Mouse (Mus musculus) forebrain, embryonic 11.5 days (tissue): ENCODE results near the gene Cacna2d1. TPM values are rescaled to one million over a fixed set of nuclear protein-coding genes. Genes with fewer than 3 reads are reported as not detected.

ENCODE experiments used
- ATAC-seq: fragments of 200-750 bp; cut with Nextera tagmentation; replicated peaks from 2 replicates; pipeline ENCODE4 v1.8.0; 2017; ENCODE audit warnings: moderate TSS enrichment; ENCODE audit not compliant: low FRiP score
- DNase-seq: peaks from one replicate; pipeline ENCODE4 v3.0.0-alpha.2; 2017; ENCODE audit warnings: low spot score
- H3K27ac ChIP-seq: fragments of 300-500 bp; sonication (generic); 2 replicates; pipeline ENCODE4 v1.5.1; 2014; ENCODE audit warnings: low read depth, low read length
- H3K27me3 ChIP-seq: fragments of 300-500 bp; sonication (generic); 2 replicates; pipeline ENCODE4 v1.6.1; 2014; ENCODE audit warnings: mild to moderate bottlenecking, low read length, mixed read lengths; ENCODE audit not compliant: control insufficient read depth, insufficient read depth
- H3K36me3 ChIP-seq: fragments of 300-500 bp; sonication (generic); 2 replicates; pipeline ENCODE4 v1.6.1; 2014; ENCODE audit warnings: mild to moderate bottlenecking, low read length, moderate library complexity, mixed read lengths; ENCODE audit not compliant: control insufficient read depth, insufficient read depth
- H3K4me1 ChIP-seq: fragments of 300-500 bp; sonication (generic); replicated peaks from 2 replicates; pipeline ENCODE4 v1.6.1; 2014; ENCODE audit warnings: low read length, mixed read lengths; ENCODE audit not compliant: control insufficient read depth, insufficient read depth
- H3K4me2 ChIP-seq: fragments of 300-500 bp; sonication (generic); 2 replicates; pipeline ENCODE4 v1.6.1; 2014; ENCODE audit warnings: low read depth, mild to moderate bottlenecking, low read length, moderate library complexity, mixed read lengths; ENCODE audit not compliant: severe bottlenecking
- H3K4me3 ChIP-seq: fragments of 300-500 bp; sonication (generic); 2 replicates; pipeline ENCODE4 v1.5.1; 2014; ENCODE audit warnings: low read depth, low read length
- H3K9ac ChIP-seq: fragments of 300-500 bp; sonication (generic); 2 replicates; pipeline ENCODE4 v1.6.1; 2014; ENCODE audit warnings: low read length
- H3K9me3 ChIP-seq: fragments of 300-500 bp; sonication (generic); 2 replicates; pipeline ENCODE4 v1.6.1; 2016; ENCODE audit warnings: low read length, mixed read lengths; ENCODE audit not compliant: control insufficient read depth
- WGBS: fragments of 180-500 bp; shearing (Covaris S2); extraction: QIAGEN DNeasy Blood & Tissue Kit; methylation state at CpG from one replicate; pipeline ENCODE4 v1.1.7; 2014; 5-methylcytosine and 5-hydroxymethylcytosine counted together
- polyA plus RNA-seq: library from polyadenylated mRNA; unstranded; fragments of >200 nt; fragmentation: Nextera tagmentation; extraction: Ambion mirVana; gene quantifications from 2 replicates; pipeline ENCODE4 v1.2.1, GENCODE M21; 2014

The Cacna2d1 gene
- 19.8 and 21.9 TPM in 2 replicates for polyA plus RNA-seq

DNA sequence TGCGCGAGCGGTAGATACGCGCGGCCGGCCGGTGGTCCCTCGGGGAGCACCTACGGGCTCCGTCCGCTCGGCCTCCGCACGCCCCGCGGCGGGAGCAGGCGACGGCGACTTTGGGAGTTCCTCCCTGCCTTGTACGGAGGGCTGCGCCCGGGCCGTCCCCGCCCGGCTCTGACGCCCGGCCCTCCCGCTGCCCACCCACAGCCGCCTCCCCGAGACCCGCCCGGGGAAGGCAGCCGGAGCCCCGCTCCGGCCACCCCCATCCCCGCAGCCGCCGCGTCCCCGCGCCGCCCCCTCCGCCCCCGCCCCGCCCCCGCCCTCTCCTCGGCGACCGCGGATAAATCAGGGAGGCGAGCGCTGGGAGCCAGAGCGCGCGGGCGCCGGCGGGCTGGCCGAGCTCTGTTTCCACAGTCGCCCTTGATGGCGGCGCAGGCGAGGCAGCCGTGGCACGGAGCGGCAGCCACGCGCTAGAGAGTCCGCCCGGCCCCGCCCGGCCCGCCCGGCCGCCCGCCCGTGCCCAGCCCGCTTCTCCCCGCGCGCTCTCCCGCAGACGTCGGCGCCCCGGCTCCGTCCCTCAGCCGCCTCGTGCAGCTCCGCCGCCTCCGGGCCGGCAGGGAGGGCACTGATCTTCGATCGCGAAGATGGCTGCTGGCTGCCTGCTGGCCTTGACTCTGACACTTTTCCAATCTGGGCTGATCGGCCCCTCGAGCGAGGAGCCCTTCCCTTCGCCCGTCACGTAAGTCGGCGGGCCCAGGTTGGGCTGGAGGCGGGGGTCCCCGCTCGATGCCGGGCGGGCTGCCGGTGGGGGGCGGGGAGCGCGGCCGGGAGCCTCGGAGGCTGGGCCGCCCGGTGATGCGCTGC, at the start of gene Cacna2d1:
Cacna2d1 (plus strand) TSS at position 316 of the 858 bp plus-strand sequence.
- peak; percentile 84 for DNase-seq
- H3K9ac ChIP-seq, result peak within 1 kb of the TSS; percentile 84
- H3K27ac ChIP-seq, result peak within 1 kb of the TSS; percentile 72
- H3K4me2 ChIP-seq, result peak within 1 kb of the TSS; percentile 87
- no peaks in the 10 kb centered on the region for H3K9me3 ChIP-seq
- H3K36me3 ChIP-seq, result no peaks in the 10 kb centered on the region
- under 1% methylated on average over 71 of the region's 120 CpGs for WGBS
- peak; percentile 87 for ATAC-seq
- peaks cover 23% of the 10 kb centered on the region for H3K27me3 ChIP-seq
- H3K4me1 ChIP-seq, result peaks cover 10% of the 10 kb centered on the region; the same call in 1 of the 2 replicates
- peak within 1 kb of the TSS; percentile 52 for H3K4me3 ChIP-seq

GRCm38 (mm10) chr5:15895098-15895497, 39.4 kb upstream of the Cacna2d1 start:
- no peak for DNase-seq
- no peak for ATAC-seq
- no peaks in the 10 kb centered on the region for H3K36me3 ChIP-seq

GRCm38 (mm10) chr5:15896706-15897105, 37.8 kb upstream of the Cacna2d1 start:
- H3K4me3 ChIP-seq, result no peak overlapping the region
- ATAC-seq (no peak), DNase-seq (no peak)
- no peak overlapping the region for H3K4me2 ChIP-seq
- H3K9ac ChIP-seq, result no peak overlapping the region
- H3K36me3 ChIP-seq, result no peaks in the 10 kb centered on the region
- no peaks in the 10 kb centered on the region for H3K27me3 ChIP-seq
- WGBS, result 66% methylated on average over 3 of the region's 3 CpGs
- no peaks in the 10 kb centered on the region for H3K4me1 ChIP-seq
- no peaks in the 10 kb centered on the region for H3K9me3 ChIP-seq
- H3K27ac ChIP-seq, result no peak overlapping the region

More at GRCm38 (mm10) chr5:15895098-15895497, 39.4 kb upstream of the Cacna2d1 start:
- 66% methylated on average over 2 of the region's 2 CpGs for WGBS
- Histone ChIP-seq H3K4me1 (no peaks in the 10 kb centered on the region), H3K4me2 (no peak overlapping the region), H3K9ac (no peak overlapping the region), H3K27ac (no peak overlapping the region), H3K27me3 (no peaks in the 10 kb centered on the region), H3K4me3 (no peak overlapping the region), H3K9me3 (no peaks in the 10 kb centered on the region)

DNA sequence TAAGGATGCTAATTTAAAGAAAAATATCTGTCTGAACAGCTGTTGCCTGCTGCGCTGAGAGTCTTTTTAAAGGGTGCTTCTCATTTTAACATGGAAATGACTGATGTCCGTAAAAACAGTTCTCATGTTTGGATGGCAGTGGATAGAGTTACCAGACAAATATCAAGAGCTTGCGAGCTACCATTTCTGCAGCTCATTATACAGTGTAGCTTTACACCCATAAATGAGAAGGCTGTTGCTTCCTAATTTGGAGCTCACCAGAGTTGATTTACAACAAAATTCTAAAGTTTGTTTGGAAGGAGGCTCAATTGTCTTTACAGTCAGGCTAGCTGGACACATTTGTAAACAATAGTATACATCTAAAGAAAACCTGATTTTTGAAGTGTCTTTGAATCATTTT, 28.0 kb upstream of the Cacna2d1 start:
- Histone ChIP-seq H3K9me3 (no peaks in the 10 kb centered on the region), H3K27me3 (no peaks in the 10 kb centered on the region), H3K27ac (no peak overlapping the region), H3K4me2 (no peak overlapping the region), H3K9ac (no peak overlapping the region), H3K4me3 (no peak overlapping the region), H3K4me1 (no peaks in the 10 kb centered on the region), H3K36me3 (no peaks in the 10 kb centered on the region)
- ATAC-seq (no peak), DNase-seq (no peak)
- WGBS, result 77% methylated on average over 3 of the region's 3 CpGs

GRCm38 (mm10) chr5:15914931-15915330, 19.6 kb upstream of the Cacna2d1 start:
- ATAC-seq, result no peak

GRCm38 (mm10) chr5:15928506-15928905, 6.0 kb upstream of the Cacna2d1 start:
- WGBS, result 58% methylated on average over 6 of the region's 6 CpGs

More at GRCm38 (mm10) chr5:15914931-15915330, 19.6 kb upstream of the Cacna2d1 start:
- Histone ChIP-seq H3K4me3 (no peak overlapping the region), H3K27ac (no peak overlapping the region), H3K9me3 (no peaks in the 10 kb centered on the region), H3K36me3 (no peaks in the 10 kb centered on the region), H3K4me1 (no peaks in the 10 kb centered on the region), H3K27me3 (no peaks in the 10 kb centered on the region), H3K4me2 (no peak overlapping the region), H3K9ac (no peak overlapping the region)
- DNase-seq, result no peak
- WGBS, result 73% methylated on average over 1 of the region's 1 CpGs

DNA sequence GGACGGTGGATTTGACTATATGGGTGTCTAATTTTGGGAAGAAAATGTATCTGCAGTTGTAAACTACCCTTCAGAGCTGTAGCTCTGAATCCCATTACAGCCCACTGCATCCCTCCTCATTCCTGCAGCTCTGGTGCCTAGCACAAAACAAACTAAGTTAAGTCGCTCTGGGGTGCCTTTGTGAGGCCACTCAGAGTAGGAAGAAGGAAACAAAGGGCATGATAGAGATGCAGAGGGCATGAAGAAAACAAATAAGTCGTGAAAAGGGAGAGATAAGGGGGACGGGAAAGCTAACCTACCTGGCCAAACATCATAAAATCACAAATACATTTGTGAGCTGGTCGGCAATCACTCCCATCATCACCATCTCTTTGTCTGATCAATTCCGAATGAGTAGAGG, 1.5 kb upstream of the Cacna2d1 start:
- peaks cover 10% of the 10 kb centered on the region; the same call in 1 of the 2 replicates for H3K4me1 ChIP-seq
- no peak overlapping the region for H3K9ac ChIP-seq
- no peaks in the 10 kb centered on the region for H3K36me3 ChIP-seq
- no peaks in the 10 kb centered on the region for H3K9me3 ChIP-seq
- no peak for ATAC-seq
- no peak overlapping the region for H3K27ac ChIP-seq
- DNase-seq, result no peak
- WGBS, result under 1% methylated on average over 6 of the region's 6 CpGs
- no peak overlapping the region for H3K4me3 ChIP-seq
- H3K27me3 ChIP-seq, result peaks cover 20% of the 10 kb centered on the region
- H3K4me2 ChIP-seq, result no peak overlapping the region

More at GRCm38 (mm10) chr5:15928506-15928905, 6.0 kb upstream of the Cacna2d1 start:
- Histone ChIP-seq H3K4me2 (no peak overlapping the region), H3K27ac (no peak overlapping the region), H3K4me3 (no peak overlapping the region), H3K27me3 (peaks cover 8% of the 10 kb centered on the region), H3K36me3 (no peaks in the 10 kb centered on the region), H3K9me3 (no peaks in the 10 kb centered on the region), H3K4me1 (peaks cover 3% of the 10 kb centered on the region; the same call in 1 of the 2 replicates), H3K9ac (no peak overlapping the region)
- ATAC-seq, result no peak
- DNase-seq, result no peak

- H3K4me2 ChIP-seq, result peak overlapping the region; percentile 87
- no peaks in the 10 kb centered on the region for H3K9me3 ChIP-seq
- DNase-seq (no peak), ATAC-seq (no peak; the same call in none of the 2 replicates)
- H3K27ac ChIP-seq, result peak overlapping the region; percentile 72
- peaks cover 20% of the 10 kb centered on the region for H3K27me3 ChIP-seq
- peak overlapping the region; percentile 84 for H3K9ac ChIP-seq
- WGBS, result 1% methylated on average over 17 of the region's 17 CpGs
- H3K4me3 ChIP-seq, result peak overlapping the region; percentile 52
- H3K36me3 ChIP-seq, result no peaks in the 10 kb centered on the region
- peaks cover 10% of the 10 kb centered on the region; the same call in 1 of the 2 replicates for H3K4me1 ChIP-seq
Measured at GRCm38 (mm10) chr5:15933581-15934375, 713 bp upstream of the Cacna2d1 start.
